Mouse (Mus musculus): ENCODE measurements around the gene Tmem145. TPM values are rescaled to one million over a fixed set of nuclear protein-coding genes. Genes with fewer than 3 reads are reported as not detected.
A peak's percentile ranks its signal among the peaks of the same experiment; 100 is the strongest.

Tmem145 gene
- polyA plus RNA-seq, 1 experiment from 2014 or later: 47.1 TPM

DNA sequence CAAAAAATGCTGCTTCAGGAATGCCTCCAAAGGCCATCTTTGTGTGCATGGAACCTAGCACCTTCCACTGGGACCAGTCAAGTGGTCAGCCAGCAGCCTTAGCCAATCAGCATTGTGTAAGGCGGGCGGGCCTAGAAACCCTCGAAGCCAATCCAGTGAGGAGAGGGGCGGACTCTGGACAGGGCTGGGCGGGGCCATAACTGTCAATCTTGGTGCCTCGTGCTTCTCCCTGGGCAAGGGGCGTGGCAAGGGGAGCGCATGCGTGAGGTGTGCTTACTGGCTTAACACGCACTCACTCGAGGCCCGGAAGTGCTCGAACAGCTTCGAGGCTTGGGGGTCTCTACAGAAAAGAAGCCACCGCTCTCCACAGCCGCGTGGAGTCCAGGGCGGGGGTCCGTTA is 4.8 kb upstream of the Tmem145 start, which contains the start of gene Prr19:
TSS of gene Prr19 (plus strand) at position 349 of the 400 bp plus-strand sequence.
- Histone ChIP-seq H3K4me3 (replicated peaks) (no peak within 1 kb of the TSS), H3K9me3 (no peaks in the 10 kb centered on the region), H3K4me2 (replicated peaks) (no peak within 1 kb of the TSS), H3K36me3 (peaks cover 2% of the 10 kb centered on the region; the same call in 1 of the 2 replicates), H3K9ac (replicated peaks) (no peak within 1 kb of the TSS), H3K27me3 (no peaks in the 10 kb centered on the region; the same call in 1 of the 2 replicates), H3K27ac (no peak within 1 kb of the TSS), H3K4me1 (replicated peaks) (peaks cover 26% of the 10 kb centered on the region)
- peak; percentile 37; the same call in 1 of the 2 replicates for ATAC-seq
- 51% methylated on average over 19 of the region's 19 CpGs for WGBS

DNA sequence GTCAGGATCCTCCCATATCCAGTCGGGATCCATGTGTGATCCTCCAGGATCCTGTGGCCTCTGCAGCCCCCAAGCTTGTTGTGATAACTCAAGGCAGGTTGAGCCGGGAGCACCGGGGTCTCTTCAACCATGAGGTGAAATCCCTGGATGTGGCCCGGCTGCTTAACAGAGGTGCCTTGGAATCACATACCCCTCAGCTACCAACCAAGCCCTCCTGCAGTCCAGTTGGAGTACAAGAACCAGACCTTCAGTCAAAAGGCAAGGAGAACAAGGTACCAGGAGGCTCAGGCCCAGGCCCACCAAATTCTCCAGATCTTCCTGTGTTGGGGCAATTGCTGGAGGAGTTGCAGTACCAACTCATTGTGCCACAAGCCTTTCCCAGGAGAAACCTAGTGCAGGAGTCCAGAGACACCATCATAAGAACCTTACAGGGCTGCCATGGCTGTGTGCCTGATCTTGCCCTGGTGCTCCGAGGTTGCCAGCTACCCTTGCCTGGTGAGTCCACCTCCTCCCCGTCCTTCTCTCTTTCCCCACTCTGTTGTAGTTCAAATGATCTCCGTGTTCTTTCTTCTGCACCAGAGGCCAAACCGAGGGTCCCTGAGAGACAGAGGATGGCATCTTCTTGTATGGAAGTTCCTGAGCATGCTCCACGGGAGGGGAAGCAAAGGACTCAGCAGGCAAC is 2.8 kb upstream of the Tmem145 start:
- H3K36me3 ChIP-seq: peaks cover 6% of the 10 kb centered on the region; the same call in 1 of the 2 replicates
- H3K4me1 ChIP-seq (replicated peaks): peaks cover 20% of the 10 kb centered on the region
- H3K27me3 ChIP-seq: peaks cover 12% of the 10 kb centered on the region
- H3K9ac ChIP-seq (replicated peaks): no peak overlapping the region
- whole genome bisulfite sequencing: 76% methylated on average over 9 of the region's 9 CpGs
- no peak overlapping the region for H3K27ac ChIP-seq
- no peak overlapping the region for H3K4me2 ChIP-seq (replicated peaks)
- H3K4me3 ChIP-seq (replicated peaks): no peak overlapping the region
- no peaks in the 10 kb centered on the region for H3K9me3 ChIP-seq
- ATAC-seq: no peak

DNA sequence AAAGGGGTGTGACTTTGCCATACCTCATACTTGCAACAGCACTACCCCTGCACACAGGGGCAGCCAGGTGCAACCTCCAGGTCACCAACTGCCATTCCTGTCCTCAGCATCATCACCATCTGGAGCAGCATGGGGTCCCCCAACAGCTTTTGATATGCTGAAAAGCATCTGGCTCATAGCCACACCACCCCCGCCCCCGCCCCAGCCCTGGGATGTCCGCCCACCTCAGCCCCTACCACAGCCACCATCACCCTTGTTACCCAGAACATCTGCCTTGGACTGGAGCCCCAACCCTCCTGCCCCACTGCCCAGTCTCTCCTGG is 2.3 kb upstream of the Tmem145 start:
- peaks cover 15% of the 10 kb centered on the region for H3K4me1 ChIP-seq (replicated peaks)
- H3K9me3 ChIP-seq: no peaks in the 10 kb centered on the region
- 84% methylated on average over 3 of the region's 3 CpGs for WGBS
- no peak overlapping the region for H3K4me2 ChIP-seq (replicated peaks)
- no peak overlapping the region for H3K9ac ChIP-seq (replicated peaks)
- H3K27ac ChIP-seq: no peak overlapping the region
- peaks cover 9% of the 10 kb centered on the region; the same call in 1 of the 2 replicates for H3K36me3 ChIP-seq
- H3K4me3 ChIP-seq (replicated peaks): no peak overlapping the region
- ATAC-seq: no peak
- peaks cover 17% of the 10 kb centered on the region for H3K27me3 ChIP-seq

DNA sequence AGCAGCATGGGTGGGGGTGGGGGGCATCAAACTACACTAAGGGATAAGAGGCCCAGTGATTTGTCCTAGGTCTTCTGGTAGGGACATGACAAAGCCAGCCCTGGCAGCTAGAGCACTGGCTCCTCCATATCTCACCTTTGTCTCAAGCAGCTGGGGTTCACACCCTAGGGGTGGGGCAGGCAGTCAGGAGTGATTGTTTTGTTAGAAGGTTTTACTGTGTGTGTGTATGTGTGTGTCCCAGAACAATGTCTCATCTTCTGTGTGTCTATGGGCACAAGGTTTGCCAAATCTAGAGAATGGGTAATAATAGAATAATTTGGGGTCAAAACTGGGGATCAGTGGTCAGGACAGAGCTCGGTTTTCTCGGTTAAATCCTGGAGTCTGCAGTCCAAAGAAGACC is 425 bp upstream of the Tmem145 start:
- Histone ChIP-seq H3K27ac (peak overlapping the region; percentile 88), H3K4me2 (replicated peaks) (peak overlapping the region; percentile 73), H3K36me3 (peaks cover 14% of the 10 kb centered on the region; the same call in 1 of the 2 replicates), H3K4me1 (replicated peaks) (peaks cover 14% of the 10 kb centered on the region), H3K27me3 (peaks cover 20% of the 10 kb centered on the region), H3K9ac (replicated peaks) (peak overlapping the region; percentile 81), H3K9me3 (no peaks in the 10 kb centered on the region), H3K4me3 (replicated peaks) (peak overlapping the region; percentile 55)
- 0% methylated on average over 2 of the region's 2 CpGs for WGBS
- no peak for ATAC-seq

DNA sequence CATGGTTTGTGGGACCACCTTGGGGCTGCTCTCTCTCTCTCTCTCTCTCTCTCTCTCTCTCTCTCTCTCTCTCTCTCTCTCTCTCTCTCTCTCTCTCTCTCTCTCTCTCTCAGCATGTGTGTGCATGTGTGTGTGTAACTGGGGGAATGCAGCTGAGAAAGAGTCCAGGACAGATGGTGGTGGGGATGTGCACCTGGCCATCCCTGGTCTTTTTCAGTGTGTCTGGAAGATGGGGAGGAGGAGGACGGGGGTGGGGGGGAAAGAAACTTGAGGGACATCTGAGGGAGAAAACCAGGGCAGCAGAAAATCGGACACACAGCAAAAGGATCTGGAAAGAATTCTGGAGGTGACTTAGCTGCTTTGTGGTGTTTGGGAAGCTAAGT is 699 bp downstream of the Tmem145 start:
- no peak; the same call in 1 of the 2 replicates for ATAC-seq
- H3K4me2 ChIP-seq (replicated peaks): peak overlapping the region; percentile 73
- peak overlapping the region; percentile 88 for H3K27ac ChIP-seq

DNA sequence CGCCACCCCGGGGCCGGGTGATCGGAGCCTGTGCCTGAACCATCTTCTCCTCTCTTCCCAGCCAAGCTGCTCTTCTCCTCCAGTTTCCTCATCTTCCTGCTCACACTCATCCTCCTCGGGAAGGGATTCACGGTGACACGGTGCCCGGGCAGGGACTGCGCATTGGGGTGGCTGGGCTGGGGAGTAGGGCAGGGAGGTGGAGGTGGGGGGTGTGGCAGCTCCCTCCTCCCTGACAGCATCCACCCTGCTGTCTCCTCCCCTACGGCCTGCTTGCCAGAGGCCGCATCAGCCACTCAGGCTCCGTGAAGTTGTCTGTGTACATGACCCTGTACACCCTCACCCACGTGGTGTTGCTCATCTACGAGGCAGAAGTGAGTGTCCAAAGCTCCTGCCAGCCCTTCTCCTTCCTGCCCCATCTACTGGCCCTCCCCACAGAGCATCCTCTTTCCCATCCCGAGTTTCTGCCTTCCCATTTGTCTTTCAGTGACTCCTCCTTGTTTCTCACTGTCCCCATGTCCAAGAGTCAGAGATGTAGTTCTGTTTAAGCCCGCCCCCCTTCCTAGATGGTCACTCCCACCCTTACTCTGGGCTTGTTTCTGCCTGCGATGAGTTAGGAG is 2.9 kb downstream of the Tmem145 start:
- peaks cover 50% of the 10 kb centered on the region for H3K27me3 ChIP-seq

More for the DNA sequence above, 699 bp downstream of the Tmem145 start:
- peak overlapping the region; percentile 55 for H3K4me3 ChIP-seq (replicated peaks)
- peaks cover 28% of the 10 kb centered on the region for H3K27me3 ChIP-seq
- H3K9ac ChIP-seq (replicated peaks): peak overlapping the region; percentile 81
- no peaks in the 10 kb centered on the region for H3K9me3 ChIP-seq
- H3K4me1 ChIP-seq (replicated peaks): peaks cover 14% of the 10 kb centered on the region
- H3K36me3 ChIP-seq: peaks cover 16% of the 10 kb centered on the region
- WGBS: 31% methylated on average over 2 of the region's 2 CpGs

DNA sequence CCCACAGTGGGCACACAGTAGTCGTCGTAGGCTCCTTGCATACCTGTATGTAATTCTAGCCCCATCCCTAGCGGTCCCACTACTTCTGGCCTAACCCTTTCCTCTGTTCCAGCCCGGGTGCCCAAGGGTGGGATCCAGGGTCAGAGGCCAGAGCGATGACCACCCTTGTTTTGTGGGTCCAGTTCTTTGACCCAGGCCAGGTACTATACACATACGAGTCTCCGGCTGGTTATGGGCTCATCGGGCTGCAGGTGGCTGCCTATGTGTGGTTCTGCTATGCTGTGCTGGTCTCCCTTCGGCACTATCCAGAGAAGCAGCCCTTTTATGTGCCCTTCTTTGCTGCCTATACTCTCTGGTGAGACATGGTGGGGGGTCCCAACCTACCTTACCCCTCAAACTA is 3.5 kb downstream of the Tmem145 start:
- H3K9ac ChIP-seq (replicated peaks): no peak overlapping the region
- H3K9me3 ChIP-seq: no peaks in the 10 kb centered on the region
- no peak overlapping the region for H3K27ac ChIP-seq
- H3K36me3 ChIP-seq: peaks cover 21% of the 10 kb centered on the region
- 84% methylated on average over 9 of the region's 9 CpGs for WGBS
- peaks cover 56% of the 10 kb centered on the region for H3K27me3 ChIP-seq
- H3K4me1 ChIP-seq (replicated peaks): peaks cover 15% of the 10 kb centered on the region
- H3K4me2 ChIP-seq (replicated peaks): no peak overlapping the region
- no peak overlapping the region for H3K4me3 ChIP-seq (replicated peaks)
- ATAC-seq: no peak

More for the DNA sequence above, 2.9 kb downstream of the Tmem145 start:
- H3K4me1 ChIP-seq (replicated peaks): peaks cover 14% of the 10 kb centered on the region
- 70% methylated on average over 17 of the region's 17 CpGs for WGBS
- H3K4me3 ChIP-seq (replicated peaks): no peak overlapping the region
- no peak overlapping the region for H3K27ac ChIP-seq
- no peak overlapping the region for H3K9ac ChIP-seq (replicated peaks)
- peaks cover 21% of the 10 kb centered on the region for H3K36me3 ChIP-seq
- ATAC-seq: no peak
- no peaks in the 10 kb centered on the region for H3K9me3 ChIP-seq
- no peak overlapping the region for H3K4me2 ChIP-seq (replicated peaks)

DNA sequence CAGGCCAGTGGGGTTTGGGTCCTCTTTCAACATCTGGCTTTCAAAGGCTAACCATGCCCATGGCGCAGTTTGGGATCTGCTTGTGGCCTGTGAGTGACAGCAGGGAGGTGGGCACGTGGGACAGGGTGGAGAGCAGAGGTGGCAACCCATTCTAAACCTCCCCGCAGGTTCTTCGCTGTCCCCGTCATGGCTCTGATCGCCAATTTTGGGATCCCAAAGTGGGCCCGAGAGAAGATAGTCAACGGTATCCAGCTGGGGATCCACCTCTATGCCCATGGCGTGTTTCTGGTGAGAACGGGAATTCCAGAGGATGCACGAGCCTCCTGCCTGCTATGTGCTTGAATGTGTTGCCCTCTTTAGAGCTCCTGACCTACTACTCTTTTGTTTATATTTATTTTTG is 5.3 kb downstream of the Tmem145 start:
- no peak overlapping the region for H3K4me2 ChIP-seq (replicated peaks)
- H3K9ac ChIP-seq (replicated peaks): no peak overlapping the region
- WGBS: 78% methylated on average over 11 of the region's 11 CpGs
- H3K36me3 ChIP-seq: peaks cover 21% of the 10 kb centered on the region
- no peak overlapping the region for H3K4me3 ChIP-seq (replicated peaks)
- peaks cover 25% of the 10 kb centered on the region for H3K4me1 ChIP-seq (replicated peaks)
- no peaks in the 10 kb centered on the region for H3K9me3 ChIP-seq
- H3K27ac ChIP-seq: no peak overlapping the region
- no peak for ATAC-seq
- H3K27me3 ChIP-seq: peaks cover 71% of the 10 kb centered on the region

DNA sequence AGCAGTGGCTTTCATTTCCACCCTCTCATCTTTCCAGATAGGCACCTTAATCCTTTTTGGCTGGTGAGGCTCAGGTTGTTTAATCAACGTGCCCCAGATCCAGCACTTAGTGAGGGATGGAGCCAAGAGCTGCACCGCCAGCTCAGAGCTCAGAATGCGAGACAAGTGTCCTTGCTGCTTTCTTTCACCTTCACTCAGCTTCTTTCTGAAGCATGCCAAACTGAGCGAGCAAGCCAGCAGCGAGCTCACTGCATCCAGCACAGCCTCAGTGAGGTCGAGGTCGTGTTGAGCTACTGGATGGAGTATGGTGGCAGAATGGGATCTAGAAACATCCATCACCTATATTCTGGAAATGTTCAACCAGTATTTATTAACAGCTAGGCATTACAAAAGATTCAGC is 7.4 kb downstream of the Tmem145 start:
- H3K4me3 ChIP-seq (replicated peaks): no peak overlapping the region
- no peak overlapping the region for H3K27ac ChIP-seq
- H3K36me3 ChIP-seq: peaks cover 15% of the 10 kb centered on the region; the same call in 1 of the 2 replicates
- no peak overlapping the region for H3K9ac ChIP-seq (replicated peaks)
- no peak overlapping the region for H3K4me2 ChIP-seq (replicated peaks)
- 39% methylated on average over 7 of the region's 7 CpGs for WGBS
- peaks cover 57% of the 10 kb centered on the region for H3K27me3 ChIP-seq
- peaks cover 33% of the 10 kb centered on the region for H3K4me1 ChIP-seq (replicated peaks)
- no peaks in the 10 kb centered on the region for H3K9me3 ChIP-seq
- no peak for ATAC-seq

DNA sequence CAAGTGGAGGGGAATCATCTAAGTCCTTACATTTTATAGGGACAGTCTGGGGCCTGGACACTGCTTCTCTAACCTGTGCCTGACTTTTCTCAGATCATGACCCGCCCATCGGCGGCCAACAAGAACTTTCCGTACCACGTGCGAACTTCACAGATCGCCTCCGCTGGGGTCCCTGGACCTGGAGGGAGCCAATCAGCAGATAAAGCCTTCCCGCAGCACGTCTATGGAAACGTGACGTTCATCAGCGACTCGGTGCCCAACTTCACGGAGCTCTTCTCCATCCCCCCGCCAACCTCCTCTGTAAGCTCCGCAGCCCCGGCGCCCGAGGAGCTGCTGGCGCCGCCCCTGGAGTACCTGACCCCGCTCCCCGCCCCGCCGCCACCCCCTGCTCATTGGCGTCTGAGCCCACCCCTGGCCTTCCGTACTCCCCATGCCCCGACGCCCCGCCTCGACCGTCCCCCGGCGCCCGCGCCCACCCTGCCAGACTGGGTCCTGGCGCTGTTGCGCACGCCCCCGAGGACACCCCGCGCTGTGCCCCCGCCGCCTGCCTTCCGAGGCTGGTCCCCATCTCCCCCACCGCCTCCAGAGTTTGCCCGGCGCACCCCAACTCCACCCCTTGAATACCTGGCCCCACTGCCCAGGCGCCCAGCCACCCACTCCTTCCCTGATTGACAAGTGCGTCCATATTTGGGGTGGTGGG is 8.8 kb downstream of the Tmem145 start:
- ATAC-seq: no peak
- Histone ChIP-seq H3K4me2 (replicated peaks) (peak overlapping the region; percentile 66), H3K4me1 (replicated peaks) (peaks cover 38% of the 10 kb centered on the region), H3K4me3 (replicated peaks) (peak overlapping the region; percentile 73), H3K36me3 (peaks cover 10% of the 10 kb centered on the region; the same call in 1 of the 2 replicates), H3K9me3 (no peaks in the 10 kb centered on the region), H3K27me3 (peaks cover 51% of the 10 kb centered on the region), H3K27ac (no peak overlapping the region), H3K9ac (replicated peaks) (peak overlapping the region; percentile 62)
- WGBS: 1% methylated on average over 51 of the region's 51 CpGs

DNA sequence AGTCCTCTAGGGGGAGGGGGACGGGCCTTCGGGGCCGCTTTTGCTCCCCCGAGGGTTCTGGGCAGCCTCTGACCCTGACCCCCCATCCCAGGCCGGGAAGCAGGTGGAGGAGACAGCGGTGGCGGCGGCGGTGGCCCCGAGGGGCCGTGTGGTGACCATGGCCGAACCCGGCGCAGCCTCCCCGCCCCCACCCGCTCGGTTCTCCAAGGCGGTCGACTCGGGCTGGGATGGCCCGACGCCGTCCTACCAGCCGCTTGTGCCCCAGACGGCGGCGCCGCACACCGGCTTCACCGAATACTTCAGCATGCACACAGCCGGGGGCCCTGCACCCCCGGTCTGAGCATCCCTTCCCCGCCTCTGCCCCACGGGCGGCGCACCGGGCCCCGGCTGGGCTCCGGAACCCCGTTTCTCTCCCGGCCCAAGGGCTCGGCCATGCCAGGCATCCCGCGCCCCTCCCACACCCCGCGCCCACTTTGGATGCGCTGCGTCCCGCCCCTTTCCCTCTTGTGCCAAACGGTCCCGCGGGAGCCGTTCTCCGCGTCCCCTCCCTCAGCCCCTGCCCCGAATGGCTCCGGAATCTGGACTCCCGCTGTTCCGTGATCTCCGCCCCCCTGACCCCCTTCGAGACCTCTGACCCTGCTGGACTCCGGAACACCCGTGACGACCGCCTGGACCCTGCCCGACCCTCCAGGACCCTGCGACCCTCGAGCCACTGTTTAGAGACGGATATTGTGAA is 9.6 kb downstream of the Tmem145 start:
- peaks cover 40% of the 10 kb centered on the region for H3K4me1 ChIP-seq (replicated peaks)
- ATAC-seq: no peak
- H3K4me3 ChIP-seq (replicated peaks): peak overlapping the region; percentile 73
- H3K36me3 ChIP-seq: peaks cover 10% of the 10 kb centered on the region; the same call in 1 of the 2 replicates
- peak overlapping the region; percentile 62 for H3K9ac ChIP-seq (replicated peaks)
- H3K27me3 ChIP-seq: peaks cover 51% of the 10 kb centered on the region
- WGBS: under 1% methylated on average over 63 of the region's 69 CpGs
- no peaks in the 10 kb centered on the region for H3K9me3 ChIP-seq
- H3K27ac ChIP-seq: peak overlapping the region; percentile 88; the same call in 1 of the 2 replicates
- peak overlapping the region; percentile 66 for H3K4me2 ChIP-seq (replicated peaks)
